Mouse (Mus musculus): ENCODE data around the gene Ms4a3. TPM values are rescaled to one million over a fixed set of nuclear protein-coding genes. Genes with fewer than 3 reads are reported as not detected.

The Ms4a3 gene
- not detected in 2 replicates for polyA plus RNA-seq (2012; rRNA removed)

GRCm38 (mm10) chr19:11640732-11641131 lies at the start of gene Ms4a3:
Gene Ms4a3 (minus strand): TSS chr19:11640851.
- TF ChIP-seq POLR2A (IDR thresholded peaks at IDR 0.05; ENCODE audit: extremely low read depth, insufficient read depth, low read length) (no peak), CTCF (IDR thresholded peaks at IDR 0.05; ENCODE audit: extremely low read depth, insufficient read depth, low read length) (no peak)
- Histone ChIP-seq H3K4me3 (ENCODE audit: insufficient read depth, low read length) (no peak within 1 kb of the TSS), H3K27ac (ENCODE audit: insufficient read depth, low read length) (no peak within 1 kb of the TSS), H3K4me1 (ENCODE audit: control insufficient read depth, insufficient read depth, low read length) (no peaks in the 10 kb centered on the region)

GRCm38 (mm10) chr19:11661562-11661961 lies 20.9 kb upstream of the Ms4a3 start:
- Histone ChIP-seq H3K4me1 (ENCODE audit: control insufficient read depth, insufficient read depth, low read length) (no peaks in the 10 kb centered on the region), H3K27ac (ENCODE audit: insufficient read depth, low read length) (no peak overlapping the region), H3K4me3 (ENCODE audit: insufficient read depth, low read length) (no peak overlapping the region)
- TF ChIP-seq CTCF (IDR thresholded peaks at IDR 0.05; ENCODE audit: extremely low read depth, insufficient read depth, low read length), result no peak
- TF ChIP-seq POLR2A (IDR thresholded peaks at IDR 0.05; ENCODE audit: extremely low read depth, insufficient read depth, low read length), result no peak

- no peak within 1 kb of the TSS for H3K27ac ChIP-seq (ENCODE audit: insufficient read depth, low read length)
- no peaks in the 10 kb centered on the region for H3K4me1 ChIP-seq (ENCODE audit: control insufficient read depth, insufficient read depth, low read length)
- TF ChIP-seq CTCF (IDR thresholded peaks at IDR 0.05; ENCODE audit: extremely low read depth, insufficient read depth, low read length) (no peak), POLR2A (IDR thresholded peaks at IDR 0.05; ENCODE audit: extremely low read depth, insufficient read depth, low read length) (no peak)
- no peak within 1 kb of the TSS for H3K4me3 ChIP-seq (ENCODE audit: insufficient read depth, low read length)
Measured at GRCm38 (mm10) chr19:11660459-11660858, 19.8 kb upstream of the Ms4a3 start, which contains the start of gene Oosp2. Gene Oosp2 (minus strand): TSS chr19:11660559.

- H3K27ac ChIP-seq (ENCODE audit: insufficient read depth, low read length), result no peak overlapping the region
- no peak for TF ChIP-seq POLR2A (IDR thresholded peaks at IDR 0.05; ENCODE audit: extremely low read depth, insufficient read depth, low read length)
- no peak for TF ChIP-seq CTCF (IDR thresholded peaks at IDR 0.05; ENCODE audit: extremely low read depth, insufficient read depth, low read length)
- no peak overlapping the region for H3K4me3 ChIP-seq (ENCODE audit: insufficient read depth, low read length)
- H3K4me1 ChIP-seq (ENCODE audit: control insufficient read depth, insufficient read depth, low read length), result no peaks in the 10 kb centered on the region
Measured at GRCm38 (mm10) chr19:11659142-11659541, 18.5 kb upstream of the Ms4a3 start.

GRCm38 (mm10) chr19:11649564-11649963 lies 8.9 kb upstream of the Ms4a3 start:
- H3K4me1 ChIP-seq (ENCODE audit: control insufficient read depth, insufficient read depth, low read length), result no peaks in the 10 kb centered on the region
- no peak overlapping the region for H3K27ac ChIP-seq (ENCODE audit: insufficient read depth, low read length)
- no peak overlapping the region for H3K4me3 ChIP-seq (ENCODE audit: insufficient read depth, low read length)
- no peak for TF ChIP-seq POLR2A (IDR thresholded peaks at IDR 0.05; ENCODE audit: extremely low read depth, insufficient read depth, low read length)
- TF ChIP-seq CTCF (IDR thresholded peaks at IDR 0.05; ENCODE audit: extremely low read depth, insufficient read depth, low read length), result no peak

- no peak overlapping the region for H3K4me3 ChIP-seq (ENCODE audit: insufficient read depth, low read length)
- H3K27ac ChIP-seq (ENCODE audit: insufficient read depth, low read length), result no peak overlapping the region
- no peaks in the 10 kb centered on the region for H3K4me1 ChIP-seq (ENCODE audit: control insufficient read depth, insufficient read depth, low read length)
- TF ChIP-seq CTCF (IDR thresholded peaks at IDR 0.05; ENCODE audit: extremely low read depth, insufficient read depth, low read length) (no peak), POLR2A (IDR thresholded peaks at IDR 0.05; ENCODE audit: extremely low read depth, insufficient read depth, low read length) (no peak)
Measured at GRCm38 (mm10) chr19:11646166-11646565, 5.5 kb upstream of the Ms4a3 start.

- no peak overlapping the region for H3K27ac ChIP-seq (ENCODE audit: insufficient read depth, low read length)
- no peaks in the 10 kb centered on the region for H3K4me1 ChIP-seq (ENCODE audit: control insufficient read depth, insufficient read depth, low read length)
- no peak for TF ChIP-seq CTCF (IDR thresholded peaks at IDR 0.05; ENCODE audit: extremely low read depth, insufficient read depth, low read length)
- no peak for TF ChIP-seq POLR2A (IDR thresholded peaks at IDR 0.05; ENCODE audit: extremely low read depth, insufficient read depth, low read length)
- H3K4me3 ChIP-seq (ENCODE audit: insufficient read depth, low read length), result no peak overlapping the region
Measured at GRCm38 (mm10) chr19:11639038-11639437, 1.6 kb downstream of the Ms4a3 start.

GRCm38 (mm10) chr19:11635572-11635971 lies 5.1 kb downstream of the Ms4a3 start:
- TF ChIP-seq POLR2A (IDR thresholded peaks at IDR 0.05; ENCODE audit: extremely low read depth, insufficient read depth, low read length) (no peak), CTCF (IDR thresholded peaks at IDR 0.05; ENCODE audit: extremely low read depth, insufficient read depth, low read length) (no peak)
- Histone ChIP-seq H3K4me3 (ENCODE audit: insufficient read depth, low read length) (no peak overlapping the region), H3K4me1 (ENCODE audit: control insufficient read depth, insufficient read depth, low read length) (no peaks in the 10 kb centered on the region)

GRCm38 (mm10) chr19:11634330-11634729 lies 6.3 kb downstream of the Ms4a3 start:
- TF ChIP-seq CTCF (IDR thresholded peaks at IDR 0.05; ENCODE audit: extremely low read depth, insufficient read depth, low read length) (no peak), POLR2A (IDR thresholded peaks at IDR 0.05; ENCODE audit: extremely low read depth, insufficient read depth, low read length) (no peak)
- Histone ChIP-seq H3K4me3 (ENCODE audit: insufficient read depth, low read length) (no peak overlapping the region), H3K27ac (ENCODE audit: insufficient read depth, low read length) (no peak overlapping the region), H3K4me1 (ENCODE audit: control insufficient read depth, insufficient read depth, low read length) (no peaks in the 10 kb centered on the region)

More at GRCm38 (mm10) chr19:11635572-11635971, 5.1 kb downstream of the Ms4a3 start:
- no peak overlapping the region for H3K27ac ChIP-seq (ENCODE audit: insufficient read depth, low read length)

GRCm38 (mm10) chr19:11633732-11634131 lies 6.9 kb downstream of the Ms4a3 start:
- H3K4me3 ChIP-seq (ENCODE audit: insufficient read depth, low read length), result no peak overlapping the region
- no peaks in the 10 kb centered on the region for H3K4me1 ChIP-seq (ENCODE audit: control insufficient read depth, insufficient read depth, low read length)
- no peak overlapping the region for H3K27ac ChIP-seq (ENCODE audit: insufficient read depth, low read length)
- TF ChIP-seq CTCF (IDR thresholded peaks at IDR 0.05; ENCODE audit: extremely low read depth, insufficient read depth, low read length), result no peak
- no peak for TF ChIP-seq POLR2A (IDR thresholded peaks at IDR 0.05; ENCODE audit: extremely low read depth, insufficient read depth, low read length)
